Mouse (Mus musculus) thymus, postnatal 0 days (tissue): ENCODE measurements at regions not wholly inside any gene's neighbourhood (a gene's known extent, or its start where the extent isn't known, plus 50 kb on each side); places are given as distances from the start of the nearest gene placed in this dataset.
A peak's percentile ranks its signal among the peaks of the same experiment; 100 is the strongest.

Experiments used
- DNase-seq: peaks from one replicate; pipeline ENCODE4 v3.0.0-alpha.2; 2015; ENCODE audit warnings: low spot score

DNA sequence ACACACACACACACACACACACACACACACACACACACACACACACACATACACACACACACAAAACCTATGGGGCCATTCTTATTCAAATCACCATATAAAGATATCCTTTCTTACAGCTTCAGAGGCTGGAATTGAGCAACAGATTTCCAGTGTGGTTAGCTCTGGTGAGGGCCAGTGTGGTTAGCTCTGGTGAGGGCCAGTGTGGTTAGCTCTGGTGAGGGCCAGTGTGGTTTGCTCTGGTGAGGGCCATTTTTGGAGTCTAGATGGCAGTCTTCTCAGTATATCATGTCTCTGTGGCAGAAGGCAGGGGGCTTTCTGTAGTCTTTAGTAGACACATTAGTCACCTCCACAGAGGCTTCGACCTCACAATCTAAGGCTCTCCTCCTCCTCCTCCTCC is 191.5 kb upstream of the 9630041A04Rik start:
- DNase-seq: no peak

DNA sequence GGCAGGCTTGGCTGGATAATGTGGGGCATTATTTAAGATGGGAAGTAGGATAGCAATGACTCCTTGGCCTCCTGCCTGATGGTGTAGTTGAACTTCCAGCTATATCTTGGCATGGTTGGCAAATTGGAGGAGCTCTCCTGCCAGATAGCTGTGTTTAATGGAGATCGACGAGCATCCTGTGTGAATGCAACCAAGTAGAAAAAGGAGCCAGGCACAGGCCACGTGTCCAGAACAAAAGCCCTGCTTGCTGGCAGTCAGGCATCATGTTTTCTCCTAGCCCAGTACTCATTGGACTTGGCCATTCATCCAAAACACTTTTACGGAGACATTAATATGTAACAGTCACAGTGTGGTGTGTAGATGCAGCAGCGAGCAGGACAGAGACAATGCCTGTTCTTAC is 211.8 kb upstream of the 9630041A04Rik start:
- no peak for DNase-seq

GRCm38 (mm10) chr9:101641524-101641923 is 220.1 kb upstream of the 9630041A04Rik start:
- no peak for DNase-seq

GRCm38 (mm10) chr9:101640598-101640997 is 221.0 kb upstream of the 9630041A04Rik start:
- no peak for DNase-seq

- DNase-seq: no peak
Measured at GRCm38 (mm10) chr9:101616261-101616660, 245.4 kb upstream of the 9630041A04Rik start.

DNA sequence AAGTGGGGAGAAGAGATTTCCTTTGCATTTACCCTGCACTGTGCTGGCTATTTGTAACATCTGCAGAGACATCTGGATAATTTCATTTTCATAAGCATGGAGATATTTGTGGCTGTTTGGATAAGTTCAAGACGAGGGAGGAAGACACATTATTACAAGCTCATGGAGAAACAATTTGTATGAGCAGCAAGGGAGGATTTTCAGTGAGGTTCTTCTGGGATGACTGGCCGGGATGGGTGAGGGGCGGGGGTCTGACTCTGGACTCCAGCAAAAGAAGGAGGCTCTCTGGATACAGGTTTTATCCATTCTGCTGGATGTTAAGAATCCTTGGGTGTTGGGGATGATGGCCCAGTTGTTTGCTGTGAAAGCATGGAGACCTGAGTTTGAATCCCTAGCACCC is 246.5 kb upstream of the 9630041A04Rik start:
- no peak for DNase-seq

GRCm38 (mm10) chr9:101613933-101614332 is 247.7 kb upstream of the 9630041A04Rik start:
- no peak for DNase-seq

GRCm38 (mm10) chr9:101613471-101613870 is 248.2 kb upstream of the 9630041A04Rik start:
- DNase-seq: no peak

GRCm38 (mm10) chr9:101612971-101613370 is 248.7 kb upstream of the 9630041A04Rik start:
- no peak for DNase-seq

- DNase-seq: no peak
Measured at GRCm38 (mm10) chr9:101612571-101612970, 249.1 kb upstream of the 9630041A04Rik start.

- peak; percentile 14 for DNase-seq
Measured at GRCm38 (mm10) chr9:101611481-101611880, 250.2 kb upstream of the 9630041A04Rik start.

DNA sequence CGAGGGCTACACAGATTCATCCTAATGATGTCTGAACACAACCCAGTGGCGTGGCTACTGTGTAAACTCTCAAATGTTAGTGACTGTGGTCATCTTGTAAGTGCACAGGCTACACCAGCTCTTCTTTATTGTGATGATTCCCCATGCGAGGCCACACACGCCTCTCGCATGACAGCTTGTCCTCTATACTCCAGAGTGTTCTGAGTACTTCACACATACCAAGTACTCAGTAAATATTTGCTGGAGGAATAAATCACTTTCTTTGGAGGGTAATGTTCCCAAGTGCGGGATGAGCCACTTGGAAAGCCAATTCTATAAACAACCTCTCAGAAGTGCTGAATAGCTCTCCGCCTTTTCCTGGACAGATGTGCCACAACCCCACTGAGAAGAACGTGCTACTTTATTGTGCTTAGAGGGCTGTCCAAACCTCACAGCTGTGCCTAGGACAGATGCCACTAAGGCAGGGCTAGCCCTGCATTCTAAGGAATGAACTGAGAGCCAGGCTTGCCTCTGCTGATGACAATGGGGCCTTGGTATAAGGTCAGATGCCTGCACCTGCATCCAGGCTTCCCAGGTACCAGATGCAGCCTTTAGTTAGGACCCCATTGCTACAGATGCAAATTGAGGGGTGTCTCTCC is 250.7 kb upstream of the 9630041A04Rik start:
- no peak for DNase-seq

DNA sequence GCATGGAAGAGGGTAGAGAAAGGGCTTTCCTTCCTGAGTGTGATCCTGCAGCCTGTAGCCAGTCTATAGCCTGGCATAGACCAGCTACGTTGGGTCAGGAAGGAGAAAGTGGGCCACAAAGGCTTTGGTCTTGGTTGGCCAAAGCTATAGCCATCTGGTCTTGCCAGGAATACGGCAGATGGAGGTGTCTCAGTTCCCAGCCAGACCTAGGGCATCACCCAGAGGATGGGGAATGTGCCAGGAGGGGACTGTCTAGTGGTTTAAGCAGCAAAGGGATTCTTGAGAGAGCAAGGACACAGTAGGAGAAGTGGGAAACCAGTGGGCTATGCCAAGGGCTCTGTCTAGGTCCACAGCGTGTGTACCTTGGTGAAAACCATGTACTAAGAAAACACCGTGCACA is 251.3 kb upstream of the 9630041A04Rik start:
- no peak for DNase-seq

- DNase-seq: no peak
Measured at GRCm38 (mm10) chr9:101602799-101603198, 258.8 kb upstream of the 9630041A04Rik start.

GRCm38 (mm10) chr9:101596898-101597297 is 264.7 kb upstream of the 9630041A04Rik start:
- DNase-seq: no peak

- DNase-seq: no peak
Measured at GRCm38 (mm10) chr9:101595101-101595650, 266.5 kb upstream of the 9630041A04Rik start.

GRCm38 (mm10) chr9:101592621-101593020 is 269.0 kb upstream of the 9630041A04Rik start:
- DNase-seq: no peak

DNA sequence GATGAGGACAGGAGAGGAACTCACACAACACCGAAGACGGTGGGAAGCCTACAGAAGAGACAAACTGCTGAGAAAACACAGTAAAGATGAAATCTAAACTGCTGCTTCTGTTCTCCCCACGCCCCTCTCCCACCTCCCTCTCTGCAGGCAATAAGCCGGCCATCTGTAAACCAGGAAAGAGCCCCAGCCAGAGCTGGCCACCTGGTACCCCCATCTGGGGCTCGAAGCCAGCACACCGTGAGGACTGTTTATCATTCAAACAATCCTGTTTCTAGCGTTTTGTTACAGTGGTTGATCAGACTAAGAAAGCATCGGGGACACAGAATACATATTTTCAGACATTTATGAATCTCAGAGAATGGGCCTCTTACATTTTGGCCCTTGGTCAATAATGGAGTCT is 270.0 kb upstream of the 9630041A04Rik start:
- DNase-seq: no peak

DNA sequence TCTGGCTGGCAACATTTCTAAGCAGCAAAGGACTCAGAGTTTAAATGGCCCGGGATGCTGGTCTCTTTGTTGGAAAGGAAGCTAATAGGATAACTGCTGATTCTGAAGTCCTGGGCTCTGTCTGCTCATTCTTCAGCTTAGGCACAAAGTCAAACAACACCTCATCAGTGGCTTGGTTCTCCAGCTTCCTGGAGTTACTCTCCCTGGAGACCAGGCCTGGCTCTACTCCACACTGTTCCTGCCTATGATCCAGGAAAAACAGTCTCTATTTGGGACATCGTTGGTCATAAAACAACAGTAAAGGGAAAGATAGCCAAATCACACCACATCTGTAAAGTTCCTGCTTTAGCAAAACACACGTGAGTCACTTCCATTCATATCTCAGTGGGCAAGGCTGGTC is 271.3 kb upstream of the 9630041A04Rik start:
- no peak for DNase-seq

DNA sequence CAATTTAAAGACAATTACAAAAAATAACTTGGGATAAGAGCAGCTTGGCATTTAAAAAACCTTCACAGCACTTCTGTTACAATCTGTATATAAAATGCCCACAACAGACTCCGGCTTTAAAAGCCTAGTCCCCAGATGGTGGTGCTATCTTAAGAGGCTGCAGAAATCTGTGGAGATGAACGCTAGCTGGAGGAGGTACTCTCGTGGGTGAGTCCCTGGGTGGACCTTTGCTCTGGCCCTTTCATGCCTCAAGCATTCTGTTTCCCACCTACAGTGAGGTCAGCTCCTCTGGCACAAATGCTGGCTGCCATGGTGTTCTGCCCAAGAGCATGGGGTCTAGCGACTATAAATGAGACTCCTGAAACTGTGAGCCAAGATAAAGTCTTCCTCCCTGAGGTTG is 280.6 kb upstream of the 9630041A04Rik start:
- DNase-seq: no peak

DNA sequence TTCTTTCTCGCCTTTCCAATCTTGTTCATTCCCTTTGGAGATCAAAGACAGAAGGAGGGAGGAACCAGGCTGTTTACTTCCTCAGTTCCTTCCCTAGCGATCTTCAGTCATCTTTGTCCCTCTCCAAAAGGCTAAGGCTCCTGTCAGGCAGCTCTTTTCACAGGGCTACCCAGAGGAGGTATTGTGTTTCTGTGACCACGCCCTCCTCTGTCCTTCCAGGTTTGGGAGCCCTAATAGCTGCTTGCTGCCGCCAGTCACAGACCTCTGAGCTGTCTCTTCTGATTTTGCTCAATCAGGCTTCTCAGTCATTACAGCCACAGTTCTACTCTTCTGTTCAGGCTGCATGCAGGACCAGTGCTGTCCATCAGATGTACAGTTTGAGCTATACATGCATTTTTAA is 290.9 kb upstream of the 9630041A04Rik start:
- DNase-seq: no peak

DNA sequence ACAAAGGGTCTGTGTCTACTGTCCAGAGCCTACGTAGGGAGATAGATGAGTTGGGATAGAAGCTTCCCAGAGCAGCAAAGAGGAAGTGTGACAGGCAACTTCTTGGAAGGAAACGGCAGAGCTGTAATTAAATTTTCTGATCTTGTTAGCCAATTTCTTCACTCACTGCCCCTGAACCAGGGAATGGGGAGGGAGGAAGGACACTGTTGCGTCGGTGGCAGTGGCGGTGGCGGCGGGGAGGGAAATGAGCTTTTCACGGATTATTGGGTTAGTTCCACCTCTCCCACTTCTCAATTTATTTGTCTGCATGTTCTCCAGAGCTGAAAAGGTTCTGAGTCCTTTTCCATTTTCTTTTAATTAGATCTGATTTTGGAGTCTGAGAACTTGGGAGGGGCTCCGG is 298.4 kb upstream of the 9630041A04Rik start:
- DNase-seq: no peak

DNA sequence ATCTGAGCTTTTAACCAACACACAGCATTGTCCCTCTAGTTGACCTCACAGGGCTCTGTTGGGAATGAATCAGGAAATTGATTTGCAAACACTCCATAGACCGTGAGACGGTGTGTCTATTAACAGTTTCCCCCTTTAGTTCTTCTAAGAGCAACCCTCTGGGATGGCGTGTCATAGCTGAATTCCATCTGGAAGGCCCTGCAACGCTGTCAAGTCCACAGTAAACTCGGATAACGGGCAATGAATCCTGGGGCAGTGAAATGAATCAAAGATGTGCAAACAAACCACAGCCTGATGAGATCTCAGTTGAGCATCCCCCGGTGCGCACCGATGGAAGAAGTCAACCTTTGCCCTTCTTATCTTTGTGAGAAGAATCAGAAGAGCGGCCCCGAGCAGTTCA is 302.3 kb upstream of the 9630041A04Rik start:
- DNase-seq: no peak
